10 mouse cellular contexts compared by ENCODE assay signal in genomic region chr12:111669961-111670360, GRCm38 (mm10). TPM values are rescaled to one million over a fixed set of nuclear protein-coding genes. Genes with fewer than 3 reads are reported as not detected.
DNase-seq lines count a peak whose midpoint lies in the region; ATAC-seq and TF ChIP-seq lines count a peak whose summit lies in the region.
"Had no signal": no experiment of that assay in that cellular context is flagged by ENCODE, and none has a peak within 500 bp of the region (broad histone marks: within the 10 kb centered on the region; RNA-seq: fewer than 3 reads in every experiment).

No protein-coding gene starts in this region.

- peaks cover 13% of the 10 kb centered on the region for H3K4me1 ChIP-seq in kidney, adult 2 months (ENCODE audit: control insufficient read depth, insufficient read depth, low read length)
- 0 out of 2 replicates have a peak, but pooled peaks cover 7% of the 10 kb centered on the region for H3K4me1 ChIP-seq in embryonic facial prominence, embryonic 11.5 days (ENCODE audit: control insufficient read depth, insufficient read depth, low read length)
- peaks cover 6% of the 10 kb centered on the region; the same call in 1 of the 2 replicates for H3K4me1 ChIP-seq in hindbrain, embryonic 11.5 days (replicated peaks; ENCODE audit: control insufficient read depth, insufficient read depth, low read length)
- peaks cover 23% of the 10 kb centered on the region for H3K4me1 ChIP-seq in midbrain, embryonic 14.5 days (ENCODE audit: control insufficient read depth, insufficient read depth, low read length)

- H3K9ac ChIP-seq in embryonic facial prominence, embryonic 11.5 days (replicated peaks; ENCODE audit: low read length) = peak overlapping the region; percentile 47; the same call in 1 of the 2 replicates
- H3K9ac ChIP-seq in hindbrain, embryonic 11.5 days (ENCODE audit: low read depth, low read length) = peak overlapping the region; percentile 96
- peak overlapping the region; percentile 95 for H3K9ac ChIP-seq in midbrain, embryonic 14.5 days (replicated peaks; ENCODE audit: low read length)
- H3K9ac ChIP-seq: liver, embryonic 12.5 days had no signal

- no peak for ATAC-seq in embryonic facial prominence, embryonic 11.5 days (replicated peaks; ENCODE audit: insufficient number of reproducible peaks, low FRiP score, low TSS enrichment, low read depth)
- no peak for ATAC-seq in hindbrain, embryonic 11.5 days (ENCODE audit: low FRiP score)
- ATAC-seq in midbrain, embryonic 14.5 days (ENCODE audit: low FRiP score, low TSS enrichment) = no peak
- ATAC-seq: liver, embryonic 12.5 days had no signal

- TF ChIP-seq POLR2A in kidney, adult 2 months (IDR thresholded peaks at IDR 0.05; ENCODE audit: low read depth, low read length) = no peak

- H3K9me3 ChIP-seq in embryonic facial prominence, embryonic 11.5 days (replicated peaks; ENCODE audit: control insufficient read depth, low read length) = no peaks in the 10 kb centered on the region
- H3K9me3 ChIP-seq in hindbrain, embryonic 11.5 days (ENCODE audit: control insufficient read depth, low read length) = no peaks in the 10 kb centered on the region
- H3K9me3 ChIP-seq in midbrain, embryonic 14.5 days (ENCODE audit: control insufficient read depth, low read length) = no peaks in the 10 kb centered on the region
- H3K9me3 ChIP-seq: liver, embryonic 12.5 days had no signal

- no peaks in the 10 kb centered on the region for H3K27me3 ChIP-seq in kidney, adult 2 months (replicated peaks; ENCODE audit: control insufficient read depth, insufficient read depth, low read length)
- peaks cover 34% of the 10 kb centered on the region for H3K27me3 ChIP-seq in embryonic facial prominence, embryonic 11.5 days (ENCODE audit: control insufficient read depth, insufficient read depth, low read length)
- H3K27me3 ChIP-seq in hindbrain, embryonic 11.5 days (ENCODE audit: control insufficient read depth, insufficient read depth, low read length) = no peaks in the 10 kb centered on the region
- no peaks in the 10 kb centered on the region; the same call in 1 of the 2 replicates for H3K27me3 ChIP-seq in midbrain, embryonic 14.5 days (ENCODE audit: control insufficient read depth, insufficient read depth, low read length)

- peak overlapping the region; percentile 13; the same call in 1 of the 2 replicates for H3K27ac ChIP-seq in kidney, adult 2 months (ENCODE audit: insufficient read depth, low read depth, low read length)
- no peak overlapping the region for H3K27ac ChIP-seq in embryonic facial prominence, embryonic 11.5 days (replicated peaks; ENCODE audit: low read depth, low read length)
- H3K27ac ChIP-seq in hindbrain, embryonic 11.5 days (ENCODE audit: low read depth, low read length) = peak overlapping the region; percentile 47; the same call in 1 of the 2 replicates
- peak overlapping the region; percentile 94; the same call in 1 of the 2 replicates for H3K27ac ChIP-seq in midbrain, embryonic 14.5 days (replicated peaks; ENCODE audit: low read depth, low read length)

- TF ChIP-seq CTCF in kidney, adult 2 months (conservative IDR thresholded peaks at IDR 0.05; ENCODE audit: insufficient read depth, insufficient read length, low read depth, low read length) = no peak

- no peak for DNase-seq in kidney, adult 2 months
- DNase-seq in kidney, adult 9 months = no peak
- no peak for DNase-seq in embryonic facial prominence, embryonic 11.5 days (ENCODE audit: low spot score)
- no peak for DNase-seq in hindbrain, embryonic 11.5 days (ENCODE audit: low spot score)
- DNase-seq in midbrain, embryonic 14.5 days = no peak
- no peak for DNase-seq in embryo, embryonic 10 days (ENCODE audit: low spot score)
- no peak for DNase-seq in left cerebral cortex, postnatal 14 days (ENCODE audit: low spot score in 2 of 2)
- DNase-seq in left cerebral cortex, postnatal 10 days (ENCODE audit: extremely low spot score in 1 of 2, low spot score in 2 of 2) = no peak
- DNase-seq: gastrocnemius, postnatal 10 days had no signal

- 65% methylated on average over 8 of the region's 8 CpGs for WGBS in kidney, adult 2 months
- 50% methylated on average over 8 of the region's 8 CpGs for WGBS in embryonic facial prominence, embryonic 11.5 days
- 43% methylated on average over 8 of the region's 8 CpGs for WGBS in hindbrain, embryonic 11.5 days
- WGBS in midbrain, embryonic 14.5 days = 31% methylated on average over 8 of the region's 8 CpGs

- H3K4me2 ChIP-seq in embryonic facial prominence, embryonic 11.5 days (ENCODE audit: low read depth, low read length) = peak overlapping the region; percentile 94
- peak overlapping the region; percentile 93 for H3K4me2 ChIP-seq in hindbrain, embryonic 11.5 days (replicated peaks; ENCODE audit: low read depth, low read length)
- H3K4me2 ChIP-seq in midbrain, embryonic 14.5 days (ENCODE audit: low read length) = peak overlapping the region; percentile 96

- intact Hi-C loops in left cerebral cortex, postnatal 14 days (cut with DNase I) = loop anchor here (5.0 kb wide), 2 partner anchors 42 to 62 kb away; partner anchors contain the start of genes Apopt1 and Bag5
- intact Hi-C loops in left cerebral cortex, postnatal 10 days (cut with DNase I) = loop anchor here (5.0 kb wide), 1 partner anchor 42 kb away; the partner anchor contains the start of genes Apopt1 and Bag5

- no peaks in the 10 kb centered on the region for H3K36me3 ChIP-seq in kidney, adult 2 months (ENCODE audit: control insufficient read depth, insufficient read depth, low read length)
- no peaks in the 10 kb centered on the region for H3K36me3 ChIP-seq in embryonic facial prominence, embryonic 11.5 days (replicated peaks; ENCODE audit: control insufficient read depth, insufficient read depth, low read depth, low read length)
- H3K36me3 ChIP-seq in hindbrain, embryonic 11.5 days (ENCODE audit: control insufficient read depth, insufficient read depth, low read length) = no peaks in the 10 kb centered on the region
- H3K36me3 ChIP-seq in midbrain, embryonic 14.5 days (ENCODE audit: control insufficient read depth, insufficient read depth, low read length) = peaks cover 44% of the 10 kb centered on the region
- H3K36me3 ChIP-seq: liver, embryonic 12.5 days had no signal

- H3K4me3 ChIP-seq in kidney, adult 2 months (ENCODE audit: insufficient read depth, low read depth, low read length) = no peak overlapping the region
- H3K4me3 ChIP-seq in embryonic facial prominence, embryonic 11.5 days (ENCODE audit: low read depth, low read length) = peak overlapping the region; percentile 42; the same call in 1 of the 2 replicates
- peak overlapping the region; percentile 81 for H3K4me3 ChIP-seq in hindbrain, embryonic 11.5 days (ENCODE audit: low read depth, low read length)
- H3K4me3 ChIP-seq in midbrain, embryonic 14.5 days (replicated peaks; ENCODE audit: low read depth, low read length) = peak overlapping the region; percentile 88

RNA-seq across cellular contexts. Expression of gene Ckb, which starts 2.2 kb away (rescaled TPM):
- 280 and 340 TPM in 2 replicates for polyA plus RNA-seq in kidney, adult 2 months (2012; rRNA removed)
- 450 and 485 TPM in 2 replicates for polyA plus RNA-seq in embryonic facial prominence, embryonic 11.5 days (2014; fragmentation: Nextera tagmentation; extraction: Ambion mirVana)
- 2,103 and 2,160 TPM in 2 replicates for polyA plus RNA-seq in hindbrain, embryonic 11.5 days (2014; fragmentation: Nextera tagmentation; extraction: Ambion mirVana)
- 1,414 and 1,526 TPM in 2 replicates for polyA plus RNA-seq in midbrain, embryonic 14.5 days (2014; fragmentation: Nextera tagmentation; extraction: Ambion mirVana)
- total RNA-seq in left cerebral cortex, postnatal 14 days (2021) = 1,000 to 10,000 TPM; 1,395 to 1,474 TPM
- total RNA-seq in left cerebral cortex, postnatal 10 days (2021) = 1,000 to 10,000 TPM in 1 of 2 experiments, 100 to 1,000 TPM in 1; 966 to 1,046 TPM

RNA-seq across cellular contexts. Expression of gene Trmt61a, which starts 7.9 kb away (rescaled TPM):
- polyA plus RNA-seq in kidney, adult 2 months (2012; rRNA removed) = 12.4 and 16.9 TPM in 2 replicates
- 3.8 and 5.4 TPM in 2 replicates for polyA plus RNA-seq in embryonic facial prominence, embryonic 11.5 days (2014; fragmentation: Nextera tagmentation; extraction: Ambion mirVana)
- 4.5 and 5.0 TPM in 2 replicates for polyA plus RNA-seq in hindbrain, embryonic 11.5 days (2014; fragmentation: Nextera tagmentation; extraction: Ambion mirVana)
- 7.0 and 8.0 TPM in 2 replicates for polyA plus RNA-seq in midbrain, embryonic 14.5 days (2014; fragmentation: Nextera tagmentation; extraction: Ambion mirVana)
- 10 to 100 TPM; 18.9 to 19.7 TPM for total RNA-seq in left cerebral cortex, postnatal 14 days (2021)
- 10 to 100 TPM; 19.2 to 19.5 TPM for total RNA-seq in left cerebral cortex, postnatal 10 days (2021)

RNA-seq across cellular contexts. Expression of gene Bag5, which starts 43.1 kb away (rescaled TPM):
- 11.3 and 14.6 TPM in 2 replicates for polyA plus RNA-seq in kidney, adult 2 months (2012; rRNA removed)
- polyA plus RNA-seq in embryonic facial prominence, embryonic 11.5 days (2014; fragmentation: Nextera tagmentation; extraction: Ambion mirVana) = 56.8 and 59.8 TPM in 2 replicates
- 61.5 and 63.3 TPM in 2 replicates for polyA plus RNA-seq in hindbrain, embryonic 11.5 days (2014; fragmentation: Nextera tagmentation; extraction: Ambion mirVana)
- polyA plus RNA-seq in midbrain, embryonic 14.5 days (2014; fragmentation: Nextera tagmentation; extraction: Ambion mirVana) = 67.3 and 72.9 TPM in 2 replicates
- 10 to 100 TPM; 45.7 to 47.0 TPM for total RNA-seq in left cerebral cortex, postnatal 14 days (2021)
- 10 to 100 TPM; 40.6 to 43.2 TPM for total RNA-seq in left cerebral cortex, postnatal 10 days (2021)

RNA-seq across cellular contexts. Expression of gene Apopt1, which starts 43.1 kb away (rescaled TPM):
- polyA plus RNA-seq in kidney, adult 2 months (2012; rRNA removed) = 63.8 and 68.4 TPM in 2 replicates
- 55.2 and 57.7 TPM in 2 replicates for polyA plus RNA-seq in embryonic facial prominence, embryonic 11.5 days (2014; fragmentation: Nextera tagmentation; extraction: Ambion mirVana)
- polyA plus RNA-seq in hindbrain, embryonic 11.5 days (2014; fragmentation: Nextera tagmentation; extraction: Ambion mirVana) = 52.5 and 54.2 TPM in 2 replicates
- 57.6 and 66.0 TPM in 2 replicates for polyA plus RNA-seq in midbrain, embryonic 14.5 days (2014; fragmentation: Nextera tagmentation; extraction: Ambion mirVana)
- total RNA-seq in left cerebral cortex, postnatal 14 days (2021) = 10 to 100 TPM; 39.4 to 44.3 TPM
- 10 to 100 TPM; 37.9 to 38.6 TPM for total RNA-seq in left cerebral cortex, postnatal 10 days (2021)
